Mouse (Mus musculus) spleen, postnatal 14 days (tissue): ENCODE measurements around the gene Klk1b24.
"Not testable (repeated sequence)": the region's sequence is repeated elsewhere in the genome, so short reads cannot be mapped to it uniquely, and the experiment has no call there.

ENCODE experiments used
- DNase-seq, 2 experiments: peaks; one replicate each; pipeline ENCODE4 v3.0.0; 2021 to 2022; ENCODE audit warnings: low spot score in 2 of 2

Klk1b24 gene

DNA sequence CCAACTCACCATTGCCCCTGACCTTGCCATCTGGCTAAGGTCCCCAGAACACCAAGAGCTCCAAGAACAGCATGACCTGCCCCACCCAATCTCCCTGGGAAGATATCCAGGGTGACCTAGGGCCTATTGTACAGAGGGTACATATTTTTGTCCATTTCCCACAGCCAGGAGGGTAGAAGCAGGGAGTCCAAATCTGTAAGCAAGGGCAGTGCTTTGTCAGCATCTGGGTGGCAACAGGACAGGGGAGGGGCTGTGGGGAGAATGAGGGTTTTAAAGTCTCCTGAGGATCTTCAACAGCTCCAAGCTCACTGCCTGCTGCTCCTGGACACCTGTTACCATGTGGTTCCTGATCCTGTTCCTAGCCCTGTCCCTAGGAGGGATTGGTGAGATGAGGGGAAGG lies at the start of gene Klk1b24:
TSS of gene Klk1b24 (plus strand) at position 301 of the 400 bp plus-strand sequence.
- not testable (repeated sequence) for DNase-seq

DNA sequence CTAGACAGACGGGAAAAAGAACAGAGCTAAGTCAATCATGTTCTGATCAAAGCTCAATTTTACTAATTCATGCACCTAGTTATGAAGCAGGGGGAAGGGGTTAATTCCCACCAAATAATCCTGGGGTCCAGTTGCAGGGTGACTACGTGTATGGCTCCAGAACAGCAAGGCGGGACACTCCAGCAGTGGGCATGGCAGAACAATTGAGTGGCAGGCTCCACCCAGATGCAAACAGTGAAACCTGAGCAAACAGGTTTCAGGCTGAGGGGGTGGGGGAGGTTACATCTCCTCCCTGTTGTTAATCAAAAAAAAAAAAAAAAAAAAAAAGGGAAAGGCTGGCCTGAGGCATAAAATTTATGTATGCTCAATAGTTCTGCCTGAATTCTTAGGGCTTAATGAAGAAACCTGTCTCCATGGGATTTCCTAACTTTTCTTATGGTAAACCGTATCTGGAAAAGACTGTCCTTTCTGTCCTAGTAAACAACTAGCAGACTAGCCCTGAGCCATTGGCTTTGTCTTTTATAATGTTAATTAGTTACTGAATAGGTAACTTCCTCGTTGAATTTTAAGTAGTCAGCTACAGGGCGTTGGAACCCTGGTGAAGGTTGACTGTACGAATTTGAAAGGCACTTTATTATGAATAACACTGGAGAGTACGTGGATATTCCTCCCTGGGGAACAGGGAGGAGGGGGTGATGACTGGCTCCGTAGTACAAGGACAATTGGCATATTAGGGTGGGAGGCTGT lies 8.6 kb upstream of the Klk1b24 start:
- no peak for DNase-seq

DNA sequence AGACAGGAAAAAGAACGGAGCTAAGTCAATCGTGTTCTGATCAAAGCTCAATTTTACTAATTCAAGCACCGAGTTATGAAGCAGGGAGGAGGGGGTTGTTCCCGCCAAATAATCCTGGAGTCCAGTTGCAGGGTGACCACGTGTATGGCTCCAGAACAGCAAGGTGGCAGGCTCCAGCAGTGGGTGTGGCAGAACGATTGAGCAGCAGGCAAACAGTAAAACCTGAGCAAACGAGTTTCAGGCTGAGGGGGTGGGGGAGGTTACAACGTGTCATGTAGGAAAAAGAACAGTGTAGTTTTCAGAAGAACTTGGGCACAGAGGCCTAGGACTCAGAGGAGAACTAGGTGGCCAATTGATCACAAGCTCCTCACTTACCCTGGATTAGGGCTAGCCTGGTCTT lies 1.5 kb upstream of the Klk1b24 start:
- DNase-seq = not testable (repeated sequence)

DNA sequence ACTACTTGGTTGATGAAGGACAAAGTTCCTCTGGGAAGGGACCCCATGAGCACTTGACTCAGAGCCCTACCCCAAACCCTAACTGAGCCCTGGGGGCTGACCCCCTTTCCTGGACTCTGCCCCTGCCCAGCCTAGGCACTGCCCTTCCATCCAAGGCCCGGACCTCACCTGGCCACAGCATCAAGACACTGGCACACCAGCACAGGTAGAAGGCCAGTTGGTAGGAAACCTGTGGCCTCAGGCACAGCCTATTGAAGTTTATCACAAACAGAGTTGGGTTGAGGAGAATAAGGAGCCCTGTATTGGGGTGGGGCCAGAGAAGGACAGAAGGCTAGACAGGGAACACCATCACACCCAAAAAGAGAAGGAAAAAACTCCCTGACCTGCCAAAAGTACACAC lies 5.4 kb downstream of the Klk1b24 start:
- not testable (repeated sequence) for DNase-seq

DNA sequence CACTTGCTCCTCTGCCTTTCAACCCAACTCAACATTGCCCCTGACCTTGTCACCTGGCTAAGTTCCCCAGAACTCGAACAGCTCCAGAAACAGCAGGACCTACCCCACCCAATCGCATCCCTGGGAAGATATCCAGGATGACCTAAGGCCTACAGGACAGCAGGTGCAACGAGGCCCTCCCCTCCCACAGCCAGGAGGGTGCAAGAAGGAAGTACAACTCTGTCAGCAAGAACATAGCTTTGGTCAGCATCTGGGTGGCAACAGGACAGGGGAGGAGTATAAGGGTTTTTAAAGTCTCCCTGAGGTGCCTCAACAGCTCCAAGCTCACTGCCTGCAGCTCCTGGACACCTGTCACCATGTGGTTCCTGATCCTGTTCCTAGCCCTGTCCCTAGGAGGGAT lies 9.9 kb downstream of the Klk1b24 start, which contains the start of gene Klk1b3:
TSS of gene Klk1b3 (plus strand) at position 301 of the 400 bp plus-strand sequence.
- no peak for DNase-seq

DNA sequence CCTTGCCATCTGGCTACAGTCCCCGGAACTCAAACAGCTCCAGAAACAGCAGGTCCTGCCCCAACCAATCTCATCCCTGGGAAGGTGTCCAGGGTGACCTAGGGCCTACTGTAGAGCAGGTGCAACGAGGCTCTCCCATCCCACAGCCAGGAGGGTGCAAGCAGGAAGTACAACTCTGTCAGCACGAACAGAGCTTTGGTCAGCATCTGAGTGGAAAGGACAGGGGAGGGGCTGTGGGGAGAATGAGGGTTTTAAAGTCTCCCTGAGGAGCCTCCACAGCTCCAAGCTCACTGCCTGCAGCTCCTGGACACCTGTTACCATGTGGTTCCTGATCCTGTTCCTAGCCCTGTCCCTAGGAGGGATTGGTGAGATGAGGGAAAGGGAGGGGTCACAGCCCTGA lies 19.1 kb downstream of the Klk1b24 start, which contains the start of gene Klk1b4:
TSS of gene Klk1b4 (plus strand) at position 301 of the 400 bp plus-strand sequence.
- DNase-seq = not testable (repeated sequence)

DNA sequence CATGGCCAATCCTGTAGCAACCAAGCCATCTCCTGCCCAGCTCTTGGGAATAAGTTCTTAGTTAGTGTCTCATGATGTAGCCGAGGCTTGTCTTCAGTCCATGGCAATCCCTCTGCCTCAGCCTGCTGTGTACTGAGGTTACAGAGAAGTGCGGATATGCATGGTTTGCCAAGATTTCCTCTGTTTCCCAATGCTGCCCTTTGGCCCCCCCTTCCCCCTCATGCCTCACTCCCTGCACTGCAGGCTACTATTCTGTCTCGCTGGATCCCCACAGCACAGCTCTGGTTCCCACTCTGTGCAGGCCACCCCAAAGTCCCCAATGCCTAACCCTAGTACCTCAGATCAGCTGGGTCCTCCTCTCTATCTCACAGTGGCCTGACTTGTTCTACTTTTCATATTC lies 20.3 kb downstream of the Klk1b24 start:
- no peak for DNase-seq

DNA sequence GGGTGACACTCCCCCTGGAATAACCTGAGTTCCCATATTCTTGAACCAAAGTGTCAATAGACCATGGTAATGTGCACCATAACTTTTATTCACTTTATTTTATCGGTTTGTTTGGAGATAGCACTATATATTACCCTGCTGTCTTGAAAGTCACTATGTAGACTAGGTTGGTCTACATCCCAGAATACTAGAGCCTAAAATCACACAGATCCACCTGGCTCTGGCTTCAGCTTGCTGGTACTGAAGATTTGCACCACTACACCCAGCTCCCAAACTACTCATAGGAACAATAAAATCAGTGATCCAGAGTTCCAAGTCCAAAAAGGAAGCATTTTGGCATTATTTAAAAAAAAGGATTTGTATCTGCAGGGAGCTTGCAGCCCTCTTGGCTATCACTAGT lies 27.6 kb downstream of the Klk1b24 start, which contains the start of gene Klk1b5:
TSS of gene Klk1b5 (plus strand) at position 301 of the 400 bp plus-strand sequence.
- DNase-seq = no peak

DNA sequence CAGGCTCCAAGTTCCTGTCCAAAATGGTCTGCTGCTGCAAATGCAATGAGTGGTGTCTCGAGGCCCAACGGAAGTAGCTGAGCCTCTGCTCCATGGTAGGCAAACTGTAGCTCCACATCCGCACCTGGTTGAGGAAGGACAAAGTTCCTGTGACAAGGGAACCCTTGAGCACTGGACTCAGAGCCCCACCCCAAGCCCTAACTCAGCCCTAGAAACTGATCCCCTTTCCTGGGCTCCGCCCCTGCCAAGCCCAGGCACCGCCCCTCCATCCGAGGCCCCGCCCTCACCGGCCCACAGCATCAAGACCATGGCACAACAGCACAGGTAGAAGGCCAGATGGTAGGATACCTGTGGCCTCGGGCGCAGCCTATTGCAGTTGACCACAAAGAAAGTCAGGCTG lies 33.6 kb downstream of the Klk1b24 start:
- DNase-seq = not testable (repeated sequence)

DNA sequence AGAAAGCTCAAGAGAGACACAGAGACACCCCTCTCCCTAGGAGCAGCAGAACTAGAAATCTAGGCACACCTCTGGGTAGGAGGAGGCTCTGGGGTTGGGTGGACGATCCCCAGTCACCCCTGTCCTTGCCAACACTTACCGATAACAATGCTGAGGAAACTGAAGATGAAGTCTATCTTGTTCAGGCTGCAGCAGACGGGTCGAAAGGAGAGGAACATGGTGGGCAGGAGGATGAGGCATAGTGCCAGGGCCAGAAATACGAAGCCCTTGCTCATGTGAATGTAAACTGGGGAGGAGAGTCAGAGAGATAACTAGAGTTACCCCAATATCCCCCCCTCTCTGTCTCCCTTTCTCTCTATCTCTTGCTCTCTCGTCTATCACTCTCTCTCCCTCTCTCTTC lies 34.3 kb downstream of the Klk1b24 start:
- DNase-seq = not testable (repeated sequence)

DNA sequence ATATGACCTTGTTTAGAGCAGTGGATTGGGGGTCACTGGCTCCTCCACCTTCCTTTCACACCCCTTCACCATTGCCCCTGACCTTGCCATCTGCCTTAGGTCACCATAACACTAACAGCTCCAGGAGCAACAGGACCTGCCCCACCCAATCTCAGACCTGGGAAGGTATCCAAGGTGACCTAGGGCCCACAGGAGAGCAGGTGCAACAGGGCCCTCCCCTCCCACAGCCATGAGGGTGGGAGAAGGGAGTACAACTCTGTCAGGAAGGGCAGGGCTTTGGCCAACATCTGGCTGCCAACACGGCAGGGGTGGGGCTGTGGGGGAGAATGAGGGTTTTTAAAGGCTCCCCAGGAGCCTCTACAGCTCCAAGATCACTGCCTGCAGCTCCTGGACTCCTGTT lies 37.0 kb downstream of the Klk1b24 start, which contains the start of gene Klk1:
TSS of gene Klk1 (plus strand) at position 285 of the 400 bp plus-strand sequence.
- no peak for DNase-seq

DNA sequence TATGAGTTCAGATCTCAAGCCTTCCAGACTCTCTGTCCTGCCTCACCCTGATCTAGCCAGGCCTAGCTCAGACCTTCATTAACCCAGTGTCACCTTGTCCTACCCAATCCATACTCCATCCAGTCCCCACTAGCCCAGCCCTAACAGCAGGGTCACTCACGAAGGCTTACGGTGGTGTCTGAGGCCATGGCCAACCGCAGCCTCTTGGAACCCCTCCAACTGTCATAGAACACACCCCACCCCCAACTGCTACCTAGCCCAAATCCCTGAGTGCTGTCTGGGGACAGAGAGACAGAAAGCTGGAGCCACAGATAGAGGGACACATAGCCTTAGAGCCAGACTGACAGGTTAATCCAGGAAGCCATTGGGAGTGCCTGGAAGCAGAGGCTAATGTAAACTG lies 47.9 kb downstream of the Klk1b24 start, which contains the start of gene Gm36864:
TSS of gene Gm36864 (plus strand) at position 269 of the 400 bp plus-strand sequence.
- no peak for DNase-seq

DNA sequence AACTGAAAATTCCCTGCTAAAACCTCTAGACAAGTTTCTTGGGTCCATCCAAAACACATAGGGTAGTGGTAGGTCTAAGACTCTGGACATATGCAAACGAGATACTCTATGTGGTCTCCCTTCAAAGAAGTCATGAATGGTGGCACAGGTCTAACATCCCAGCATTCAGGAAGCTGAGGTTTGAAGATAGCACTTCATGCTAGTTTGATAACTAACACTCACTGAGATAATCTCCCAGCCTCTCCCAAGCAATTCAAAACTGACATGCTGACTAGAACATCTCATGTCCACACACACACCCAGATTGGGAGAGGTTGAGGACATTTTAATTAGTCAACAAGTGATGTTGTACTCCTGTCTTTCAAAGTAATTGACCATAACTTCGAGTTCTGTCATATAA lies 51.9 kb downstream of the Klk1b24 start:
- DNase-seq = no peak

DNA sequence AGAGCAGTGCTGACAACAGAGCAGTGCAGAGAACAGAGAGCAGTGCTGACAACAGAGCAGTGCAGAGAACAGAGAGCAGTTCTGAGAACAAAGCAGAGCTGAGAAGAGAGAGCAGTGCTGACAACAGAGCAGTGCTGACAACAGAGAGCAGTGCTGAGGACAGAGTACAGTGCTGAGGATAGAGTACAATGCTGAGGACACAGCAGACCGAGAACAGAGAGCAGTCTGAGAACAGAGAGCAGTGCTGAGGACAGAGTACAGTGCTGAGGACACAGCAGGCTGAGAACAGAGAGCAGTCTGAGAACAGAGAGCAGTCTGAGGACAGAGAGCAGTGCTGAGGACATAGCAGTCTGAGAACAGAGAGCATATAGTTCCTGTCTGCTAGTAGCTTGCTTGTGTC lies 52.7 kb downstream of the Klk1b24 start:
- no peak for DNase-seq

DNA sequence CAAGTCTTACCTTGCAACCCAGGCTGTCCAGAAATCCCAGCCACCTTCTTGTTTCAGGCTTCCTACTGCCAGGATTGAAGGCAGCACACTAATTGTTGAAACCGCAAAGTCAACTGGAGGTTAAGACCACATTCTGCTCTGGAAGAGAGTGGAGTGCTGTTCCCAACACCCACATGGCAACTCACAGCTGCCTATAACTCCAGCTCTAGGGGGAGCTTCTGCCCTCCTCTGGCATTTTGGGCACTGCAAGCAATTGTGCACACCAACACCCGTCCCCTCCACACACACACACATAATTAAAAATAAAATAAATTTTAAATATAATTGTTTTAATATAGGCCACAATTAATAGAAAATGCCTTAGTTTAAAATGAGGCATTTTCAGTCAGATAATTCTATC lies 53.1 kb downstream of the Klk1b24 start:
- no peak for DNase-seq
